7 mouse cellular contexts compared by ENCODE assay signal in genomic region chr17:85664618-85665320, GRCm38 (mm10). TPM values are rescaled to one million over a fixed set of nuclear protein-coding genes. Genes with fewer than 3 reads are reported as not detected.
DNase-seq lines count a peak whose midpoint lies in the region; ATAC-seq lines count a peak whose summit lies in the region.

No protein-coding gene starts in this region.

- peak; percentile 72 to 81 for DNase-seq in cerebellum, postnatal 25 days
- DNase-seq in gastrocnemius, adult 18-20 months (ENCODE audit: low spot score) = peak; percentile 80
- peak; percentile 88 for DNase-seq in hindbrain, embryonic 14.5 days (ENCODE audit: low spot score)
- DNase-seq in layer of hippocampus, postnatal 14 days (ENCODE audit: low spot score in 2 of 2) = peak; percentile 76 to 85
- DNase-seq in lung, postnatal 14 days = peak; percentile 78
- peak; percentile 68 for DNase-seq in right cerebral cortex, adult 18-20 months

- H3K27ac ChIP-seq in hindbrain, embryonic 14.5 days = no peak overlapping the region

- H3K27me3 ChIP-seq in hindbrain, embryonic 14.5 days (ENCODE audit: control insufficient read depth, insufficient read depth, low read length) = peaks cover 47% of the 10 kb centered on the region

- H3K9me3 ChIP-seq in hindbrain, embryonic 14.5 days (ENCODE audit: control insufficient read depth, low read length) = no peaks in the 10 kb centered on the region

- H3K4me2 ChIP-seq in hindbrain, embryonic 14.5 days (replicated peaks) = peak overlapping the region; percentile 54

- WGBS in hindbrain, embryonic 14.5 days = 2% methylated on average over 20 of the region's 20 CpGs

- H3K36me3 ChIP-seq in hindbrain, embryonic 14.5 days (replicated peaks; ENCODE audit: control insufficient read depth, insufficient read depth) = no peaks in the 10 kb centered on the region

- 0 out of 2 replicates have a peak, but pooled peaks cover 3% of the 10 kb centered on the region for H3K4me1 ChIP-seq in hindbrain, embryonic 14.5 days (replicated peaks; ENCODE audit: control insufficient read depth, insufficient read depth, low read length)

- peak; percentile 82 for ATAC-seq in activated CD4-positive, CD25-positive, alpha-beta regulatory T cell, adult 4 months
- ATAC-seq in hindbrain, embryonic 14.5 days (ENCODE audit: low FRiP score) = peak; percentile 72; the same call in 1 of the 2 replicates

- peak overlapping the region; percentile 21 for H3K4me3 ChIP-seq in hindbrain, embryonic 14.5 days (replicated peaks; ENCODE audit: low read length)

- no peak overlapping the region for H3K9ac ChIP-seq in hindbrain, embryonic 14.5 days

RNA-seq across cellular contexts. Expression of gene Six2, which starts 23.3 kb away (rescaled TPM):
- polyA plus RNA-seq in activated CD4-positive, CD25-positive, alpha-beta regulatory T cell, adult 4 months (2017; shearing (Covaris generic)) = not detected
- total RNA-seq in gastrocnemius, adult 18-20 months (2021) = 10 to 100 TPM; 16.8 to 22.2 TPM
- 0.55 and 0.64 TPM in 2 replicates for polyA plus RNA-seq in hindbrain, embryonic 14.5 days (2014; fragmentation: Nextera tagmentation; extraction: Ambion mirVana)
- under 1 TPM; 0.23 to 0.29 TPM for total RNA-seq in layer of hippocampus, postnatal 14 days (2021)

RNA-seq across cellular contexts. Expression of gene Six3, which starts 51.4 kb away (rescaled TPM):
- polyA plus RNA-seq in activated CD4-positive, CD25-positive, alpha-beta regulatory T cell, adult 4 months (2017; shearing (Covaris generic)) = not detected
- total RNA-seq in gastrocnemius, adult 18-20 months (2021) = not detected
- 0.52 TPM in 1 of 2 replicates, not detected in the other for polyA plus RNA-seq in hindbrain, embryonic 14.5 days (2014; fragmentation: Nextera tagmentation; extraction: Ambion mirVana)
- 1 to 10 TPM; 1.5 to 1.7 TPM for total RNA-seq in layer of hippocampus, postnatal 14 days (2021)

Comparison
In these comparisons a context has a peak if more than half of its experiments do, and no peak if none do; other contexts are left out.
1. RNA of gene Six2, which starts 23.3 kb away (total RNA-seq): 16.8 to 22.2 TPM in gastrocnemius, adult 18-20 months; 0.23 to 0.29 TPM in layer of hippocampus, postnatal 14 days; every median in the first group is over 10 times any median in the second.
2. Peak in every context shown above with its lines, with median percentiles within 50 percentile points of each other: DNase-seq.